ENCODE assay signal across 23 mouse cellular contexts in genomic region chr19:61031570-61031969, GRCm38 (mm10).
DNase-seq lines count a peak whose midpoint lies in the region; ATAC-seq and TF ChIP-seq lines count a peak whose summit lies in the region.
"Had no signal": no experiment of that assay in that cellular context is flagged by ENCODE, and none has a peak within 500 bp of the region (broad histone marks: within the 10 kb centered on the region; RNA-seq: fewer than 3 reads in every experiment).

No protein-coding gene starts in this region.

- no peak for TF ChIP-seq EP300 in CH12.LX (IDR thresholded peaks at IDR 0.05; ENCODE audit: low read length)

- H3K36me3 ChIP-seq in CH12.LX (replicated peaks in 1 of 2; ENCODE audit: control insufficient read depth in 1 of 2, insufficient read depth in 1 of 2, low read length in 1 of 2): peaks cover 0 to 9% of the 10 kb centered on the region in 2 experiments
- H3K36me3 ChIP-seq in forebrain, embryonic 12.5 days (replicated peaks): no peaks in the 10 kb centered on the region
- H3K36me3 ChIP-seq in hindbrain, postnatal 0 days (ENCODE audit: insufficient read depth, low read length): no peaks in the 10 kb centered on the region
- H3K36me3 ChIP-seq: embryonic facial prominence, embryonic 10.5 days; embryonic facial prominence, embryonic 12.5 days; G1E had no signal

- no peak overlapping the region for H3K4me3 ChIP-seq in CH12.LX (replicated peaks in 1 of 3; ENCODE audit: low read depth in 2 of 3, low read length in 2 of 3, poor library complexity in 1 of 3)
- H3K4me3 ChIP-seq in forebrain, embryonic 12.5 days (replicated peaks): no peak overlapping the region
- H3K4me3 ChIP-seq in hindbrain, postnatal 0 days (ENCODE audit: low read length): no peak overlapping the region
- H3K4me3 ChIP-seq: embryonic facial prominence, embryonic 10.5 days; embryonic facial prominence, embryonic 12.5 days had no signal

- no peak for TF ChIP-seq RAD21 in CH12.LX (IDR thresholded peaks at IDR 0.05; ENCODE audit: low read depth, low read length)

- in situ Hi-C loops in CH12.LX (cut with MboI; ENCODE audit: low pct_ligation_motif_present, low pct_unique_long_range_greater_than_20kb, low sequenced_read_pairs): no loop called here

- dilution Hi-C loops in CH12.LX (cut with MboI; ENCODE audit: extremely low pct_ligation_motif_present, extremely low pct_unique_long_range_greater_than_20kb, low sequenced_read_pairs): no loop called here

- no peak for ATAC-seq in forebrain, embryonic 12.5 days (ENCODE audit: low FRiP score)
- no peak for ATAC-seq in hindbrain, postnatal 0 days
- ATAC-seq: activated CD4-positive, CD25-positive, alpha-beta regulatory T cell, adult 4 months; forebrain, embryonic 14.5 days; forebrain, embryonic 16.5 days had no signal

- H3K4me1 ChIP-seq in CH12.LX (ENCODE audit: control insufficient read depth in 1 of 2, insufficient read depth in 2 of 2): peaks cover 5 to 22% of the 10 kb centered on the region in 2 experiments
- no peaks in the 10 kb centered on the region for H3K4me1 ChIP-seq in forebrain, embryonic 12.5 days
- no peaks in the 10 kb centered on the region for H3K4me1 ChIP-seq in hindbrain, postnatal 0 days (ENCODE audit: insufficient read depth, low read length)
- H3K4me1 ChIP-seq: embryonic facial prominence, embryonic 12.5 days had no signal

- peak overlapping the region; percentile 29; the same call in 1 of the 2 replicates for H3K4me2 ChIP-seq in CH12.LX (ENCODE audit: insufficient read depth, low read depth, poor library complexity, severe bottlenecking)
- no peak overlapping the region for H3K4me2 ChIP-seq in forebrain, embryonic 12.5 days
- no peak overlapping the region for H3K4me2 ChIP-seq in hindbrain, postnatal 0 days (ENCODE audit: low read depth, low read length)
- H3K4me2 ChIP-seq: embryonic facial prominence, embryonic 12.5 days had no signal

- no peak overlapping the region for H3K27ac ChIP-seq in CH12.LX (ENCODE audit: insufficient read depth, low read depth)
- H3K27ac ChIP-seq in forebrain, embryonic 12.5 days: no peak overlapping the region
- H3K27ac ChIP-seq in hindbrain, postnatal 0 days: no peak overlapping the region
- H3K27ac ChIP-seq: embryonic facial prominence, embryonic 10.5 days; embryonic facial prominence, embryonic 12.5 days had no signal

- no peak overlapping the region for H3K9ac ChIP-seq in CH12.LX (ENCODE audit: insufficient read depth, low read depth)
- H3K9ac ChIP-seq in forebrain, embryonic 12.5 days: no peak overlapping the region
- no peak overlapping the region for H3K9ac ChIP-seq in hindbrain, postnatal 0 days (replicated peaks; ENCODE audit: low read length)
- H3K9ac ChIP-seq: embryonic facial prominence, embryonic 12.5 days had no signal

- no peaks in the 10 kb centered on the region for H3K79me2 ChIP-seq in CH12.LX (replicated peaks; ENCODE audit: control insufficient read depth, extremely low read depth, insufficient read depth, poor library complexity, severe bottlenecking)

- no peak for TF ChIP-seq CTCF in CH12.LX (conservative IDR thresholded peaks at IDR 0.05 in 1 of 2, IDR thresholded peaks at IDR 0.05 in 1 of 2; ENCODE audit: low read depth in 2 of 2, low read length in 2 of 2)
- TF ChIP-seq CTCF in hindbrain, postnatal 0 days (IDR thresholded peaks at IDR 0.05; ENCODE audit: low read depth): no peak

- DNase-seq in heart, adult 11 months: peak; percentile 87
- DNase-seq in heart, adult 18-20 months: no peak
- DNase-seq in CH12.LX (ENCODE audit: extremely low read depth) (no peak), MEL-GATA-1-ER (ENCODE audit: extremely low read depth, low read depth) (peak; percentile 24)
- peak; percentile 21 for DNase-seq in c-Kit-positive CD71-positive TER-119-negative erythroid progenitor cells, embryonic 14.5 days (ENCODE audit: low read depth)
- no peak for DNase-seq in yolk sac, embryonic 10.5 days (ENCODE audit: low spot score)
- DNase-seq in hindbrain, postnatal 0 days (ENCODE audit: low spot score): no peak
- DNase-seq: adrenal gland, adult 2 months; adrenal gland, postnatal 10 days; adrenal gland, postnatal 25 days; B cell, adult 2 months; cerebellum, adult 11-12 months; cerebellum, adult 2 months; cerebellum, adult 9-10 months; cerebellum, postnatal 10 days; cerebellum, postnatal 25 days had no signal

- no peaks in the 10 kb centered on the region for H3K9me3 ChIP-seq in CH12.LX (replicated peaks; ENCODE audit: low read length)
- H3K9me3 ChIP-seq in forebrain, embryonic 12.5 days: no peaks in the 10 kb centered on the region
- H3K9me3 ChIP-seq in hindbrain, postnatal 0 days (ENCODE audit: low read length): no peaks in the 10 kb centered on the region
- H3K9me3 ChIP-seq: embryonic facial prominence, embryonic 10.5 days; embryonic facial prominence, embryonic 12.5 days; G1E had no signal

- whole genome bisulfite sequencing in forebrain, embryonic 12.5 days: 89% methylated on average over 2 of the region's 2 CpGs
- 81% methylated on average over 2 of the region's 2 CpGs for WGBS in hindbrain, postnatal 0 days

- TF ChIP-seq POLR2A in CH12.LX (IDR thresholded peaks at IDR 0.05; ENCODE audit: low read depth, low read length): no peak

- H3K27me3 ChIP-seq in CH12.LX (replicated peaks): no peaks in the 10 kb centered on the region
- no peaks in the 10 kb centered on the region for H3K27me3 ChIP-seq in forebrain, embryonic 12.5 days
- H3K27me3 ChIP-seq in hindbrain, postnatal 0 days (ENCODE audit: insufficient read depth, low read length): no peaks in the 10 kb centered on the region
- H3K27me3 ChIP-seq: embryonic facial prominence, embryonic 12.5 days had no signal

TF ChIP-seq in CH12.LX, 34 proteins besides CTCF, POLR2A, EP300 and RAD21:
- TF ChIP-seq KAT2A (IDR thresholded peaks at IDR 0.05; ENCODE audit: insufficient replicate concordance, low read length) (no peak), JUND (conservative IDR thresholded peaks at IDR 0.05; ENCODE audit: low read depth, low read length) (no peak), TBP (conservative IDR thresholded peaks at IDR 0.05; ENCODE audit: low read depth, low read length) (no peak), HCFC1 (IDR thresholded peaks at IDR 0.05; ENCODE audit: low read depth, low read length) (no peak), USF2 (conservative IDR thresholded peaks at IDR 0.05; ENCODE audit: low read depth, low read length) (no peak), ETS1 (conservative IDR thresholded peaks at IDR 0.05; ENCODE audit: low read depth, low read length) (no peak), MEF2A (IDR thresholded peaks at IDR 0.05; ENCODE audit: borderline replicate concordance, low read depth, low read length) (no peak), MAFK (IDR thresholded peaks at IDR 0.05; ENCODE audit: insufficient replicate concordance, low read length) (no peak), POLR2AphosphoS2 (IDR thresholded peaks at IDR 0.05; ENCODE audit: low read depth, low read length) (no peak), TCF12 (IDR thresholded peaks at IDR 0.05; ENCODE audit: low read depth, low read length) (no peak), PAX5 (IDR thresholded peaks at IDR 0.05; ENCODE audit: low read length) (no peak), MYC (IDR thresholded peaks at IDR 0.05; ENCODE audit: low read depth, low read length) (no peak), IRF4 (IDR thresholded peaks at IDR 0.05; ENCODE audit: low read depth, low read length) (no peak), RCOR1 (conservative IDR thresholded peaks at IDR 0.05; ENCODE audit: low read depth, low read length) (no peak), SMC3 (IDR thresholded peaks at IDR 0.05; ENCODE audit: low read depth, low read length) (no peak), UBTF (IDR thresholded peaks at IDR 0.05; ENCODE audit: low read depth, low read length) (no peak), E2F4 (IDR thresholded peaks at IDR 0.05; ENCODE audit: insufficient replicate concordance, low read depth, low read length) (no peak)

Comparison
In these comparisons a context has a peak if more than half of its experiments do, and no peak if none do; other contexts are left out.
1. DNase-seq: peak in heart, adult 11 months (single experiment), MEL-GATA-1-ER (single experiment) and c-Kit-positive CD71-positive TER-119-negative erythroid progenitor cells, embryonic 14.5 days (single experiment); none in heart, adult 18-20 months (0 of 2), CH12.LX (single experiment), yolk sac, embryonic 10.5 days (single experiment) and hindbrain, postnatal 0 days (single experiment).